Mouse (Mus musculus) Muller cell, postnatal 12 days (primary cell): ENCODE measurements at regions not wholly inside any gene's neighbourhood (a gene's known extent, or its start where the extent isn't known, plus 50 kb on each side); places are given as distances from the start of the nearest gene placed in this dataset.
A peak's percentile ranks its signal among the peaks of the same experiment; 100 is the strongest.

Experiments
- DNase-seq: peaks from one replicate; pipeline ENCODE4 v3.0.0-alpha.2; 2015; ENCODE audit errors: inconsistent ontology term

GRCm38 (mm10) chr2:170219611-170220401 lies 71.9 kb upstream of the Zfp217 start:
- peak; percentile 57 for DNase-seq

GRCm38 (mm10) chr2:170219161-170219581 lies 71.3 kb upstream of the Zfp217 start:
- peak; percentile 56 for DNase-seq

GRCm38 (mm10) chr2:170218230-170219044 lies 70.5 kb upstream of the Zfp217 start:
- DNase-seq, result peak; percentile 88

GRCm38 (mm10) chr2:170216311-170216710 lies 68.4 kb upstream of the Zfp217 start:
- peak; percentile 70 for DNase-seq

- DNase-seq, result peak; percentile 93
Measured at GRCm38 (mm10) chr2:170209121-170209520, 61.2 kb upstream of the Zfp217 start.

GRCm38 (mm10) chr2:170207878-170208277 lies 60.0 kb upstream of the Zfp217 start:
- DNase-seq, result no peak

GRCm38 (mm10) chr2:170207395-170207794 lies 59.5 kb upstream of the Zfp217 start:
- DNase-seq, result no peak

GRCm38 (mm10) chr2:170206870-170207269 lies 59.0 kb upstream of the Zfp217 start:
- no peak for DNase-seq

GRCm38 (mm10) chr2:170206442-170206754 lies 58.5 kb upstream of the Zfp217 start:
- no peak for DNase-seq

GRCm38 (mm10) chr2:170205591-170206441 lies 57.9 kb upstream of the Zfp217 start:
- no peak for DNase-seq

- no peak for DNase-seq
Measured at GRCm38 (mm10) chr2:170204768-170205514, 57.0 kb upstream of the Zfp217 start.

GRCm38 (mm10) chr2:170203496-170203895 lies 55.6 kb upstream of the Zfp217 start:
- DNase-seq, result no peak

GRCm38 (mm10) chr2:170201816-170202371 lies 54.0 kb upstream of the Zfp217 start:
- DNase-seq, result no peak
